Mouse (Mus musculus) T-helper 1 cell (primary cell): Measurements from ENCODE around the gene Rnaseh2c.

Experiments used
- in situ Hi-C: fragments of 300-600 bp; cut with MboI, MseI; formaldehyde crosslinking; loops from one replicate; pipeline ENCODE4 v1.15.1; 2025; ENCODE audit warnings: high pct_unique_total_duplicates

Gene Rnaseh2c

DNA sequence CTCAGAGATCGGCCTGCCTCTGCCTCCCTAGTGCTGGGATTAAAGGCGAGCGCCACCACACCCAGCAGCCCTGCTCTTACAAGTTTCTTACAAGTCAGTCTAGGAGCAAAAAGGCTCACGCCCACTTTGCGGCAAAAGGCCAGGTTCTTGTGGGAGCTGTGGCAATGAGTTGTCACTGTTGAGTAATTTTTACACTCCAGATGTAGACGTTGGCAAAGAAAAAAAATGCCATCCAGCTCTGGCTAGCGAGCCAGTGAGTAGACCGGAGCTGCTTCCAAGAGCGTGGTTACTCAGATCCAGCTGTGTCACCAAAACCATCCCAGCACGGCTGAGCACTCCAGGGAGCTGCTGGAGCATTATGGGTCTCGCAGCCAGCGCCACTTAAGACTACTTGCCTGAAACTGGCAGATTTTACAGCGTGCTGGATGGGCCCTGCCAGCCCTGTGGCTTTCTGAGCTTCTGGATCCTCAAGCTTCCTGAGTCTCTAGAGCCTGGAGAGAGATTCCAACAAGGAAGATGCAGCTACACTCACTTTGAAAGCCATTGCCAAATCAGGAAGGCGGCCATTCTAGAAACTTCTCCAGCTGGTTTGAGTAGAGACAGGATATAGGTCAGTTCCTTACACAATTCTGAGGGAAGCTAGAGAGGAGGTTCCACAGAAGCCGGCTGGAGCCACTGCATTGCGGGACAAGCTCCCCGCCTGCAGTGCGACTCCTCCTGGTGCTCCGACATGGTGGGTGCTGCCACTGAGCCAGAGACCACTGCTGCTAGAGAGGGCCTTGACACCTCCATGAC lies 29.1 kb upstream of the Rnaseh2c start:
- in situ Hi-C loops = no loop called here

DNA sequence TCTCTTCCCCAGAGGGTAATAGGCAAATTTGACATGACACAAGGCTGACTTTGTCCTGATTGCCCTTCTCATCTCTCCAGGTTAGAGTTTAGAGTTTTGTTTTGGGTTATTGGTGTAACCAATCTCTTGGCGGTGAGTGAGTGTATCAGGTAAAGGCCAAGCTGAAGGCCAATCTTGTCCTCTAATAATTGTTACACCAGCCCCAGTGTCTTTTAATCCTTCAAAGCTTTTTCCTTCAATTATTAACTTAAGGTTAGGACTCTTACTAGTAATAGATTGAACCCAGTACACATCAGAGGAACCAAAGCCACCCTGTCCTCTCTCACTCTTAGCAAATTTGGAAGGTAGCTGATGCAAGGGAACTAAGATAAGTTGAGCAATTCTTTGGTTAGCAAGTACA lies 26.3 kb upstream of the Rnaseh2c start:
- in situ Hi-C loops = no loop called here

DNA sequence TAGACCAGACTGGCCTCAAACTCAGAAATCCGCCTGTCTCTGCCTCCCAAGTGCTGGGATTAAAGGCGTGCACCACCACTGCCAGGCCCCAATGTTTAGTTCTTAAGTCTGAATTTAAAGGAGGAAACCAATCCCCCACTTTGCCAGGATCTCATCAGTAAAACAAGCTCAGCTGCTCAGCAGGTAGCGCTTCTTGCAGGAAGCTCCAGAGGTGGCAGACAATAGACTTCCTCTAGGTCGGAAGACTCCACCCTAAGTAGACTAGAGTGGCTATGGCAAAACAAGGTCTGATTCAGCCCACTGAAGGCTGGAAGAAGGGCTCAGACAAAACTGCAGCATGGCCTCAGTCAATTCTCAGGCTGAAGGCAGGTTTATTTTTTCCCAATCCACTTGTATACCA lies 21.7 kb upstream of the Rnaseh2c start:
- in situ Hi-C loops = no loop called here

DNA sequence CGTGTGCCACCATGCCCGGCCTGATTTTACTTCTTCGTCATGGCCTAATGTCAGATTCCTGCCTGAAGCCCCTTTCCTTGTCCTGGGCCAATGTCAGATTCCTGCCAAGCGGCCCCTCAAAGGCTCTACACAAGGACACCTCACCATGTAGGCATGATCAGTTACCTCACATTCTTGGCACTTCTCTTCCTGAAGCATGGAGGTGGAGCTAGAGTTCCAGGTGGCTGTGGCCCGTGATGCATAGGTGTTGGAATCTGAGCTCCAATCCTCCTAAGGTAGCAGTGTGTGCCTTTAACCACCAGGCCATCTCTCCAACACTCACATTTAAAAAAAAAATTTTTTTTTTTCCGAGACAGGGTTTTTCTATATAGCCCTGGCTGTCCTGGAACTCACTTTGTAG lies 20.9 kb upstream of the Rnaseh2c start:
- in situ Hi-C loops = no loop called here

DNA sequence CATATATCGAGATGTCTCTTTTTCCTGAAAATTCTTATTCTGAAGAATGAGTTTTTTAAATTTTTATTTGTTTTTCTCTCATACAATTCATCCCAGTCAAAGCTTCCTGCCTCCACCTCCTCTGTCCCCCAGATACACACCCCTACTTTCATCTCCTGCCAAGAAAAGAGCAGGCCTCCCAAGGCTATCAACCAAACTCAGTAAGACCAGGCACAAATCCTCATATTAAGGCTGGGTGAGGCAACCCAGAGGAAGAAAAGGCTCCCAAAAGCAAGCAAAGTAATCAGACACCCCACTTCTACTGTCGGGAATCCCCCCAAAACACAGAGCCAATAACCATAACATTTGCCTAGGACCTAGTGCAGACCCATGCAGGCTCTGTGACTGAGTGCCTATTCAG lies 19.7 kb upstream of the Rnaseh2c start:
- in situ Hi-C loops = no loop called here

DNA sequence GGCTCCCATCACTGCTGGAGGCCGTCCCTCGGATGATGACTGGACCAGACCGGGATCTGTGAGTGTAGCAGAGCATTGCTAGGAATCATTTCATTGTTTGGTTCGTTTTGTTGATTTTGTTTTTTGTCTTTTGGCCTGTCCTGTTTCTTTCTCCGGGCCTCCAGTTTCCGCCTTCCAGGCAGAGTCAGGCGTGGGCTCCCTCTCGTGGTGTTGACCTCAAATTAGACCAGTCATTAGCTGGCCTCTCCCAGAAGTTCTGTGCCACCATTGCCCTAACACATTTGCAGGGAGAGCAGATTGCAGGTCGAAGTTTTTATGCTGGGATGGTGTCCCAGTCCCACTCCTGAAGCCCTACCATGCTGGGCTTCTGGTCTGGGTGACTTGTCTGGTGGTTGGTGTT lies 12.5 kb upstream of the Rnaseh2c start:
- in situ Hi-C loops = no loop called here

DNA sequence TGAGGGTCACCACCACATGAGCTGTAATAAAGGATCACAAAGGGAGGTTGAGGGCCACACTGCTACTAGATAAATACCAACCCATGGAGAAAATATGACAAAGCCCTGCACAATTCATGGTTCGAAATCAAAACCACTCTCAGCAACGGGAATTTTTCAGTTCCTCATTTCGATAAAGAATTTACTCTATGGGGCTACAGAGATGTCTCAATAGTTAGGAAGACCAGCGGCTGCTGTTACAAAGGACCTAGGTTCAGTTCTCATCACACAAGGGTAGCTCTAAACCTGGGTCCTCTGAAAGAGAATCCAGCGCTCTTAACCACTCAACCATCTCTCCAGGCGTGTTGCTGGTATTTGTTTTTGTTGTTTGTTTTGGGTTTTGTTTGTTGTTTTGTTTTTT lies 9.8 kb upstream of the Rnaseh2c start:
- in situ Hi-C loops = loop anchor here (5.0 kb wide), 1 partner anchor 70 kb away; the partner anchor contains the start of gene Sipa1

DNA sequence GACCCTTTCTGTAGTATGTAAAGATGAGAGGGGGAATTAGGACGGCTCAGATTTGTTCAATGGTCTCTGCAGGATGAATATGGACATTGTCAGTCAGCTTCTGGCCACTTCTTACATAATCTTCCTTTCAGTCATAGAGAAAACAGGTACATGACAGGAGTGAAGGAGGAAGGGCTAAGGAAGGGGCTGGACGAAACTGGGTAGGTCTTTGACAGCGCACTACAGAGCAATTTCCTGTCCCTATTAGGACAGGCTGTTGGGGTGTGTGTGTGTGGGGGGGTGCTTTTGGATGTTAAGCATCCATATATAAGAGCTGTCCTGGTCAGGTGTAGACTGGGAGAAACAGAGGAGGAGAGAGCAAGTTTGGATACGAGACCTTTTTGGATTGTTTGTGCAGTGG lies 2.4 kb upstream of the Rnaseh2c start:
- in situ Hi-C loops = no loop called here

DNA sequence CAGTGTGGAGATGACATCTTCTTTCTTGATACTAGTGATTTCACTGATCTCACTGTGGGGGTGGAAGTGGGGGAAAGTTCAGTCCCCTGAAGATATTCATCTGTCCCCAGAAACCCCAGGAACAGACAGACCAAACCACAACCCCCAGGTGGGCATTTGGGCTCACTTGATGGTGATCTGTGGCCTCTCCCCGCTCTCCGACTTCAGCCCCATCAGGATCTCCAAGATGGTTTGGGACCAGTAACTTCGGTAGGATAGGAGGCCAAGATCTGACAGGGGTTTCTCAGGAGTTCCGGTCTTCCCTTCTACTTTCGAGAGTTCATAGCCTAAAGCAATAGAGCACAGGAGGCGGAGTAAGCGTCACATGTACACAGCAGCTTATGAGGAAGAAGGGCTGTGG lies 2.0 kb downstream of the Rnaseh2c start:
- in situ Hi-C loops = loop anchor here (5.0 kb wide), 1 partner anchor 66 kb away; no protein-coding TSS in a partner anchor

DNA sequence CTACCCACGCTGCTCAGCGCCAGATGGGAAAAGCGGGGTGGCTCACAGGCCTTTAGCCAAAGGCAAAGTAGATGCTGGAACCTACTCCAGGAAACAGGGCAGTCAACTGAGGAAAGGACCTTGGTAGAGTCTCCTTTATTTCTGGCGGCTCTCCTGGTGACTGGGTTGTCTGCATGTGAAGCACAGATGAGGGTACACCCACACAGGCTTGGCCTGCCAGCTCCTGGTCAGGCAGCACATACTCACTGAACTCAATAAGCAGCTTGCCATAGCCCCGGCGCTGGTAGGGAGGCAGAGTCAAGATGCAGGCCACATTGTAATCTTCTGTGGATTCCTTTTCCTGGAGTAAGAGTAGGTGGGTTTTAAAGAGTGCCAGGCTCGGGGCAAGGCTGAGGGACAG lies 3.5 kb downstream of the Rnaseh2c start:
- in situ Hi-C loops = no loop called here

DNA sequence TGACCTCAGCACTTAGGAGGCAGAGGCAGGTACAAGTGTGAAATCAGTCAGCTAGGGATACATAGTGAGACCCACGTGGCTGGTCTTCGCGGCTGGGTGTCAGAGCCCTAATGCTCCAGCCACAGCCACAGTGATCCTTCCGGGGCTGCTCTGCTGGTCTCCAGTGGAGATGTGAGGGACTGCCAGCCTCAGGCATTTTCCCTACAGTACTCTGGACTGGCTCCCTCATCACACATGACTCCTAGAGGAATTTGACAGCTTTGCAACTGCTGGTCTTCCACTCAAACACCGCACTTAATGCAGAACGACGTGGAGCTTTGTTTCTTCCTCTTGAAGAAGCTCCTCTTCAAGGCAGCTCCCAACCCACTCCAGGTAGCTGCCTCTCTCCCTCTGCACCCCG lies 4.5 kb downstream of the Rnaseh2c start:
- in situ Hi-C loops = no loop called here

DNA sequence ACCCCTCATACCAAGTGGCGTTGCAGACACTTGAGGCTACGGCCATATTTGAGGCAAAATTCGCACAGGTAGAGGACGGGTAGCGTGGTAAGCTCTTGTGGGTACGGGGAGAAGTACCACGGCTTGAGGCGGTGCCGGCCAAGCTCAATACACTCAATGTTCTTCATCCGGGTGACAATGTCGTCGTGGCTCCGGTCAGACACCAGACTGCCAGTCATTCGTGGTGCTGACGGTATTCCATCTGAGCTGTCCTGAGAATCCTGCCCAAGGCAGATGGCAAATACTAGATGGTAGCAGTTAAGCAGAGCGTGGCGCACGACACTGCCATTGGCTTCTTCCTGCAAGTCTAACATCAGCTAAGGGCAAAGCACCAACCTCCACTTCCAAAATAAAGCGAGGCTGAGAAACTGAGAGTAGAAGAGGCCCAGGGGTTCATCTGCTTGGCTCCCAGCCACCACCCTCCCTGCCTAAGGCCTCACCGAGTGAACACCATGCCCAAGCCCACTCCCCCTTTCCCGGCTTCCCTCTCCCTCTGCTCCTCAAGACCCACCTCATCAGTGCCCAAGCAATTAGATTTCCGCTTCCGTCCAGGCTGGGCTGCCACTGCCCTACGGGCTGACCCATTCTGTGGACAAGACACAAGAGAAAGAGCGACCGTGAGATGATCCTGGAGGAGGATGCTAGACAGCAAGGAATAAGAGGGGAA lies 6.2 kb downstream of the Rnaseh2c start:
- in situ Hi-C loops = no loop called here

DNA sequence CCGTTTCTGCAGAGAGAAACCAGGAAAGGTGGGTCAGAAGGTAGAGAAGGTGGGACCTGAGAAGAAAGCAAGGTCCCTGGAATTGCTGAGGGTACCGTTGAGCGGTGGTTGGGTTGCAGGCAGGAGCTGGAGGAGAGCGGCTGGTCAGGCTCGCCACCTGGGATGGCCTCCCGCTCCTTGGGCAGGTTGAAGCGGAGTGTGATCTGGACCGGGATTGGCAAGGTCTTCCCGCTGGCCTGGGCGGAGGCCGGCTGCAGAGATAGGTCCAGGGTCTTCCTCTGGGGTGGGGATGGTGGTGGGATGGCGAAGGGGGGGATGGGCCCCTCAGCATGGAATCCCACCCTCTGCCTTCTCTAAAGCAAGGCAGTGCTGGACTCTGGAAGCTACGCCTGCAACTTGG lies 7.0 kb downstream of the Rnaseh2c start:
- in situ Hi-C loops = no loop called here

DNA sequence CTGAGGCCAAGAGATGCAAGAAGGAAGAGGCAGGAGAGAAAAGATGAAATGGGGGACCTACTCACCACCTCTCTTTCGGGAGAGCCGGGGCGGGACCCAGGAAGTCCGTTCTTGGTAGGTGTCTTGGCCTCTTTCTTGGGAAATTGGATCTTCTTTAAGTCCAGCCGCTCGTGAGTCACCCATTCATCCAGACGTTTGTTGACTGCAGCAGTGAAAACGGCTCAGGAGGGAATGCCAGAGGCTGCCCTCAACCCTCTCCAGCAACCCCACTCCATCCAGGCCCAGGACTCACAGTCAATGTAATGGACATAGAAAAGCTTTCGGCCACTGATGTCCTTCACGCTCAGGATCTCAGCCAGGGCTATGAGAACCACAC lies 7.5 kb downstream of the Rnaseh2c start:
- in situ Hi-C loops = no loop called here

DNA sequence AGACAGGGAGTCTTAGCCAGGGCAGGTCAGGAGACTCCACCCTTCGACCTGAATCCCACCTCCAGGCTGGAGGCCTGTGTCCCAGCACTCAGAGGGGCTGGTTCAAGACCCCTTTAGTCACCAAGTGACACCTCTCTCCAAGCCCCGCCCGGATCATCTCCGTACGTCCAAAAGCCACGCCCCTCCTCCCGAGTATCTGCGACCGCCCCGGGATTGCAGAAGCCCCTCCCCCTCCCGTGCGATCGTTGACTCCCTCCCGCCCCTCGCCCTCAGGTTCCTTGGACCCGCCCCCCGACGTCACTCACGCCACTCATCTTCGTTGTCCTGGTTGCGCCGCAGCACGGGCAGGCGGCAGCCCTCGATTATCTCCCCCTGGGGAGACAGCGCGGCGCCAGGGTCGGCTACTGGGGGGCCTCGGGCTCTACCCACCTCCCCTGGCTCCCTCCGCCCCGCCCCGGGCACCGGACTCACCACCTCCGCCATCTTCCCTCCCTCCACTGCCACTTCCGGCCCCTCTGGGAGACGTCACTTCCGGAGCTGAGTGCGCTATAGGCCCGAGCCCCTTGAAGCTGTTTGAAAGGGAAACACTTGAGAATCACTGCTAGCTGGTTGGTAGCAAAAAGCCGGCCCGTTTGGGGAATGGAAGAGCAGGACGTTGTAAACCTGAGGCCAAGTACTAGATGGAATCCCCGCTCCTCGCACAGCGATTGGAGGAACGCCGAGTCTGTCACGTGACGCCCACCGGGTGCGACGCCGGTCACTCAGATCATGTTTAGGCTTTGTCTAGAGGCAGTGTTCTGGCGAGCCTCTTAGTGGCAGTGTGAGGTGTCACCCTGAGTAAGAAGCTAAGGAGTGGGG lies 8.1 kb downstream of the Rnaseh2c start, which contains the start of gene Kat5:
Gene Kat5, minus strand, starts transcription at position 691 of the 858 bp plus-strand sequence.
- in situ Hi-C loops = no loop called here

DNA sequence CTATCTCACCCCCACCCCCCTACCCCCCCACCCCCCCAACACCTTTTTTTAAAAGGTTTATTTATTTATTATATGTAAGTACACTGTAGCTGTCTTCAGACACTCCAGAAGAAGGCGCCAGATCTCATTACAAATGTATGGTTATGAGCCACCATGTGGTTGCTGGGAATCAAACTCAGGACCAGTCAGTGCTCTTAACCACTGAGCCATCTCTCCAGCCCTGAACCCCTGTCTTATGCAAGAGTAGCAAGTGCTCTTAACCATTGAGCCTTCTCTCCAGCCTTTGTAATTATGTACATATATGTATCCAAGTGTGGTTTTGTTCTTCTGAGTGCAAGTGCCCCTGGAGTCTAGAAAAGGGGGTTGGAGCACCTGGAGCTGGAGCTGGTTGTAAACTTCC lies 10.3 kb downstream of the Rnaseh2c start:
- in situ Hi-C loops = no loop called here

DNA sequence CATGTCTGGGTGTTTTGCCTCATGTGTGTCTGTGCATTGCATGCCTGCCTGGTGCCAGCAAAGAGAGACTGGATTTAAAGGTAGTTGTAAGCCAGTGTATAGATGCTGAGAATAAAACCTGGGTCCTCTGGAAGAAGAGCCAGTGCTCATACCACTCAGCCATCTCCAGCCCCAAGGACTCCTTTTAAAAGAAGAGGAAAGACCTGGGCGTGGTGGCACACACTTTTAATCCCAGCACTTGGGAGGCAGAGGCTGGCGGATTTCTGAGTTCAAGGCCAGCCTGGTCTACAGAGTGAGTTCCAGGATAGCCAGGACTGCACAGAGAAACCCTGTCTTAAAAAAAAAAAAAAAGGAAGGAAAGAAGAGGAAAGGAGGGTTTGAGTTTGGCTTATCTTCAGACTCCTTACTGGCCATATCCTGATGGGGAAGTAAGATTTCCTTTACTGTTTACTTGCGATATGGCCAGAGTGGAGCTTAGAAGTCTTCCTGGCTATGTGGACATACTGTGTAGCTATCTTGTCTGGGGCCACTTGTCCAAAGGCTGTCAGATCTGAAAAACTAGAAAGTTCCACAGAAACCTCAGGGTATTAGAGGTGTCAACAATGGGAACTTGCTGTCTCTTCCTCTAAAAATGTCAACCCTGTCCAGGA lies 11.2 kb downstream of the Rnaseh2c start:
- in situ Hi-C loops = no loop called here

DNA sequence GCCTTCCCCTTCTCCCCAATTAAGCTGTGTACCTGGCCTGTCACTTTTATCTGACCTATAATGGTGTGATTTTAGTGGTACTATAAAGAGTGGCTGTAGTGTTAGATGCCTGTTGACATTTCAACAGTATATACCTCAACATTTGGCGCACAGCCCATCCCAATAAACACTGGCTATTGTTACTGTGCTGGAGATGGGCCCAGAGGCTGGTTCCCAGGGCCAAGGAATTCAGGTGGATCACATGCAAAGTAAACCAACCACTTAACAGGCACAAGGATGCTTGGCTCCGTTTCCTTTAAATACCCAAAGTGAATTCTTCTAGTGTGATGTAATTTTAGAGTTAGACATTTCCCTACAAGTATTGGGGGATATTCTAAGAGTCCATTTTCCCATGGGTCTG lies 13.3 kb downstream of the Rnaseh2c start:
- in situ Hi-C loops = no loop called here

DNA sequence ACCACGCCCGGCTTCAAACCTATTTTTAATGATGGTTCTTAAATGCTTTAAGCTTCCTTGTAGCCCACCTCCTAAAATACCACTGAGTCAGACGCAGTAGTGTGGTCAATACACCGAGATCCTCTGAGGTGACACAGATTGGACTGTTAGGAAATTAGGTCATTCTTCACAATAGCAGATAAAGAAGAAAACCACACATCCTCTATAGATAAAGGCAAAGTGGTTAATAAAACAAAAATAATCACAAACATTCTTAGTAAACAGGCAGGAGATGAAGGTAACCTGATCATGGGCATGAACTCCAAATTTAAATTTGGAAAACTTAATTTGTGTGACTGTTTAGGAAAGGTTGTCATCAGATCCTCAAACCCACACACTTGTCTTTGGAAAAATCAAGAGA lies 18.3 kb downstream of the Rnaseh2c start:
- in situ Hi-C loops = loop anchor here (10.0 kb wide), 1 partner anchor 685 kb away; no protein-coding TSS in a partner anchor

DNA sequence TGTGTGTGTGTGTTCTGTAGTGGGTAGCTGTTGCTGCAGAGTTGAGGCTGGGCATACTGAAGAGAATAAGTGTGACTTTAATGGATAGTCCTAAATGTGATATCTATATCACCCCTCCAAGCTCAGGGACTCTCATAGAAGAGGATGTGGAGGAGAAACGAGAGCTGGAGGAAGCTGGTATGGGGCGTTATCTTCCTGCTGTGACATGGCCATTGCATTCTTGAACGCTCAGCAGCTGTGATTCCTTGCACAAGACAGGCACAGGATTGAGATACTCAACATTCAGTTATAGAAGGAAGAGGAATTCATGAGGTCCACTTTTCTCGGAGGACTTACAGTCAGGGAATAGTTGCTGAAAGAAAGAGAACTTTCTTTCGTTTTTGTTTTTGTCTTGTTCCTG lies 20.2 kb downstream of the Rnaseh2c start:
- in situ Hi-C loops = loop anchor here (10.0 kb wide), 1 partner anchor 687 kb away; no protein-coding TSS in a partner anchor

DNA sequence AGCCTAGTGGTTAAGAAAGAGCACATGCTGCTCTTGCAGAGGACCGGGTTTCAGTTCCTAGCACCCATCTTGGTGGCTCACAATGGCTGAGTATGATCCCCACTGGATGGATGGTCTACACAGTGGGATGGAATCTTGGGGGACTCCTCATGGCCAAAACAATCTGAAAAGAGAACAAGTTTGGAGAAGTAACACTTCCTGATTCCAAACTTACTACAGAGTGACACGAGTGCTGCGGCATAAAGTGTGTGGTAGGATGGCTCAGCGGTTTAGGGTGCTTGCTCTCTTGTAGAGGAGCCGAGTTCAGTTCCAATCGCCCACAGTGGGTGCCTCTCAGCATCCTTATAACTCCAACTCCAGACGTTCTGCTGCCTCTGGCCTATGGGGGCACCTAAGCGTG lies 23.6 kb downstream of the Rnaseh2c start:
- in situ Hi-C loops = loop anchor here (10.0 kb wide), 1 partner anchor 691 kb away; no protein-coding TSS in a partner anchor
